Mouse (Mus musculus): ENCODE measurements around the gene Sprtn. TPM values are rescaled to one million over a fixed set of nuclear protein-coding genes. Genes with fewer than 3 reads are reported as not detected.

Gene Sprtn
- polyA plus RNA-seq, 1 experiment: 9.1 TPM

DNA sequence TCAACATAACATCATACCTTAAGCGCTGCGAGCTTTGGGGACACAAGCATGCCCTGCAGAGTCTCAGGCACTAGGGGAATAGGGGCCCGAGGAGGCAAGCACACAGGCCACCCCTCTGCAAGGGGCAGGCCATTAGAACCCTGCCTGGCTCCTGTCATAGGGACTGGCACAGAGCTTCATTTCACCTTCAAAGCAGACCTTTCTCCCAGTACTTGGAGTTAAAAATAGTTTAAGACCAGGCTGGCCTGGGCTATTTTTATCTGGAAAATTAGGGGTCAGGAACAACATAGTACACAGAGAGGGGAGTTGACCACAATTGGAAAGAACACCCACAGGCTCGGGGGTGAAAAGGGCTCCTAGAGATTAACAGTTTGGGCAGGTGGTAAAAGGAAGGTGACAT is 39.6 kb downstream of the Sprtn start:
- H3ac ChIP-seq (ENCODE audit: control insufficient read depth, insufficient read length, low read depth): no peak overlapping the region
- peaks cover 77% of the 10 kb centered on the region for H3K79me3 ChIP-seq (ENCODE audit: low read depth)
- TF ChIP-seq CTCF (IDR thresholded peaks at IDR 0.05; ENCODE audit: control insufficient read depth, insufficient read depth, insufficient read length): no peak
- TF ChIP-seq USF1 (IDR thresholded peaks at IDR 0.05; ENCODE audit: low read depth): no peak
- no peak for TF ChIP-seq FOSL1 (IDR thresholded peaks at IDR 0.05; ENCODE audit: insufficient read depth, low read length, poor library complexity, severe bottlenecking)
- TF ChIP-seq MYOG (IDR thresholded peaks at IDR 0.05; ENCODE audit: control insufficient read depth, extremely low read depth, insufficient read length): no peak
- TF ChIP-seq CEBPB (IDR thresholded peaks at IDR 0.05; ENCODE audit: low read depth): no peak
- TF ChIP-seq MYOD1 (IDR thresholded peaks at IDR 0.05; ENCODE audit: control insufficient read depth, insufficient read length, low read depth): no peak
- peaks cover 100% of the 10 kb centered on the region for H3K79me2 ChIP-seq (ENCODE audit: control insufficient read depth, insufficient read depth)
- no peaks in the 10 kb centered on the region for H3K27me3 ChIP-seq (ENCODE audit: control insufficient read depth, insufficient read depth, insufficient read length)
- H3K36me3 ChIP-seq (ENCODE audit: control insufficient read depth, insufficient read depth): peaks cover 13% of the 10 kb centered on the region
- H3K4me3 ChIP-seq (ENCODE audit: insufficient read depth, poor library complexity, severe bottlenecking): no peak overlapping the region

DNA sequence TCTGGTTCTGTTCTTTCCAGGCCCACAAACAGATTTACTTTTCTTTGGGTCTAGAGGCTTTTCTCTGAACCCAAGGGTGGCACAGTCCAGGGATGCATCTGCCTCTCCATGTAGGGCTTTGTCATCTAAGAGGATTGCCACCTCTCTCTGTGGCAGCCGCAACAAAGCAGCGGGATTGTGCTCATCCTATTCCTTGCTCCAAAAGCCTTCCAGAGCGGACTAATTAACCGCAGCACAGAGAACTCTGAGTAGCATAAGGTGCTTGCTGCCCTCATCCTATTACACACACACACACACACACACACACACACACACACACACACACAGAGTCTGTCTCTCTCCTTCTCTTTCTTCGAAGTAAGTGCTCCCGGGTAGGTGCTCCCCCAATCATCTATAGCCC is 46.1 kb downstream of the Sprtn start:
- Histone ChIP-seq H3K79me2 (ENCODE audit: control insufficient read depth, insufficient read depth) (peaks cover 100% of the 10 kb centered on the region), H3ac (ENCODE audit: control insufficient read depth, insufficient read length, low read depth) (no peak overlapping the region), H3K27me3 (ENCODE audit: control insufficient read depth, insufficient read depth, insufficient read length) (no peaks in the 10 kb centered on the region), H3K36me3 (ENCODE audit: control insufficient read depth, insufficient read depth) (peaks cover 7% of the 10 kb centered on the region), H3K79me3 (ENCODE audit: low read depth) (peaks cover 87% of the 10 kb centered on the region), H3K4me3 (ENCODE audit: insufficient read depth, poor library complexity, severe bottlenecking) (no peak overlapping the region)
- TF ChIP-seq USF1 (IDR thresholded peaks at IDR 0.05; ENCODE audit: low read depth) (no peak), CTCF (IDR thresholded peaks at IDR 0.05; ENCODE audit: control insufficient read depth, insufficient read depth, insufficient read length) (no peak), MYOG (IDR thresholded peaks at IDR 0.05; ENCODE audit: control insufficient read depth, extremely low read depth, insufficient read length) (no peak), MYOD1 (IDR thresholded peaks at IDR 0.05; ENCODE audit: control insufficient read depth, insufficient read length, low read depth) (no peak), CEBPB (IDR thresholded peaks at IDR 0.05; ENCODE audit: low read depth) (no peak), MAX (IDR thresholded peaks at IDR 0.05) (no peak), FOSL1 (IDR thresholded peaks at IDR 0.05; ENCODE audit: insufficient read depth, low read length, poor library complexity, severe bottlenecking) (no peak)

DNA sequence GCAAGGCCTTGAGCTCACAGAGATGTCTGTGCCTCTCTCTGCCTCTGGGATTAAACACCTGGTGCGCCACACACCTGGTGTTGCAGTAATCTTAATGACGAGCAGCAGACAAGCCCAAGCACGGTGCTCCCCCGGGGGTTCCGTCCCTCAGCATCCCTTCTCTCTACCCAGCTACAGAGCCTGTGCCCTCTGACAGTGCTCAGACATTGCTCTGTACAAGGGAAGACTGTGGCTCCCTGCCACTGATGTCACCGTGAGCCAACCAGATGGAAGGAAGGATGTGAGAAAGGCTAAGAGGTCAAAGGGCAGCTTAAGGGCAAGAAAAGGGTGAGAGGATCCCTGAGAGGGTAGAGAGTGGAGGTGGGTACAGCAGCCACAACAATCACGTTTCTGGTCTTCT is 46.7 kb downstream of the Sprtn start:
- Histone ChIP-seq H3ac (ENCODE audit: control insufficient read depth, insufficient read length, low read depth) (no peak overlapping the region), H3K36me3 (ENCODE audit: control insufficient read depth, insufficient read depth) (peaks cover 3% of the 10 kb centered on the region), H3K27me3 (ENCODE audit: control insufficient read depth, insufficient read depth, insufficient read length) (no peaks in the 10 kb centered on the region), H3K79me2 (ENCODE audit: control insufficient read depth, insufficient read depth) (peaks cover 94% of the 10 kb centered on the region), H3K4me3 (ENCODE audit: insufficient read depth, poor library complexity, severe bottlenecking) (no peak overlapping the region), H3K79me3 (ENCODE audit: low read depth) (peaks cover 82% of the 10 kb centered on the region)
- TF ChIP-seq MYOD1 (IDR thresholded peaks at IDR 0.05; ENCODE audit: control insufficient read depth, insufficient read length, low read depth): no peak
- no peak for TF ChIP-seq MAX (IDR thresholded peaks at IDR 0.05)
- TF ChIP-seq USF1 (IDR thresholded peaks at IDR 0.05; ENCODE audit: low read depth): no peak
- TF ChIP-seq FOSL1 (IDR thresholded peaks at IDR 0.05; ENCODE audit: insufficient read depth, low read length, poor library complexity, severe bottlenecking): no peak
- TF ChIP-seq CTCF (IDR thresholded peaks at IDR 0.05; ENCODE audit: control insufficient read depth, insufficient read depth, insufficient read length): no peak
- no peak for TF ChIP-seq MYOG (IDR thresholded peaks at IDR 0.05; ENCODE audit: control insufficient read depth, extremely low read depth, insufficient read length)
- TF ChIP-seq CEBPB (IDR thresholded peaks at IDR 0.05; ENCODE audit: low read depth): no peak

DNA sequence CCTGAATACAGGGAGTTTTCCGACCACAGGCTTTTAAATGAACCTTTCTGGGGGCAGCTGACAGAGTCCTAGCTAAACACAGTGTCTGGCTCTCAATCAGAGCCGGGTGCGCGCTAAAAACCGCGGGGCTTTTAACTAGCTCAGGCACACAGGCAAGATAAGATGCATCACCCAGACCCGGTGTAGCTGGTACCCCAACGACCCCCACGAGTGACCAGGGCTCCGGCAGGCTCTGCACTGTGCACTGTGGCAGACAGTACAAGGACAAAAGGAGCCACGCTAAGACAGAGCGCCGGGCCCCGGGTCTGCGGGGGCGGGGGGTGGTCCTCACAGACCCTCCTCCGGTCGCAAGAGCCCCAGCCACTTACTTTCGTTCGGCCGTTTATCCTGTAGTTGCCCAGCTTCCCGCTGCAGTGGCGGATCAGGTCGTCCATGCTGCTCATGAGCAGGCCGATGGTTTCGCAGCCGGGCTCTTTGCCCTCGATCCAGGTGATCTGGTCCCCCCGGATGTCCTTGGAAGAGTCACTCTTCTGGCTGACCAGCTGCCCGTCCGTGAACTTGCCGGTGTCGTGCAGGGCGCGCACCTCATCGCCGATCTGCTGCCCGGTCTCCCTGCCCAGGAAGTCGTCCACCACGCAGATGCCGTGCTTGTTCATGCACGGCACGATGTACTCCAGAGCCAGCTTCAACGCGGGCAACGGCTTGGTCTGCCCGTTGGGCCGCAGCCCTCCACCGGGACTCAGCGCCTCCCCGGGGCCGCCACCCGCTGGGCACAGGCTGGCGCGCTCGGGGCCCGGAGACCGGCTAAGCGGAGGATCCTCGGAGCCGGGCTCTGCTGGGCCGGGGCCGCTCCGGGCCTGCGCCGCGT is 50.4 kb downstream of the Sprtn start:
- peak overlapping the region; percentile 83 for H3K4me3 ChIP-seq (ENCODE audit: insufficient read depth, poor library complexity, severe bottlenecking)
- H3K79me2 ChIP-seq (ENCODE audit: control insufficient read depth, insufficient read depth): peaks cover 70% of the 10 kb centered on the region
- TF ChIP-seq MAX (IDR thresholded peaks at IDR 0.05) (no peak), CTCF (IDR thresholded peaks at IDR 0.05; ENCODE audit: control insufficient read depth, insufficient read depth, insufficient read length) (no peak), CEBPB (IDR thresholded peaks at IDR 0.05; ENCODE audit: low read depth) (no peak), USF1 (IDR thresholded peaks at IDR 0.05; ENCODE audit: low read depth) (no peak)
- peak overlapping the region; percentile 74 for H3ac ChIP-seq (ENCODE audit: control insufficient read depth, insufficient read length, low read depth)
- H3K79me3 ChIP-seq (ENCODE audit: low read depth): peaks cover 50% of the 10 kb centered on the region
- no peaks in the 10 kb centered on the region for H3K27me3 ChIP-seq (ENCODE audit: control insufficient read depth, insufficient read depth, insufficient read length)
- no peaks in the 10 kb centered on the region for H3K36me3 ChIP-seq (ENCODE audit: control insufficient read depth, insufficient read depth)

DNA sequence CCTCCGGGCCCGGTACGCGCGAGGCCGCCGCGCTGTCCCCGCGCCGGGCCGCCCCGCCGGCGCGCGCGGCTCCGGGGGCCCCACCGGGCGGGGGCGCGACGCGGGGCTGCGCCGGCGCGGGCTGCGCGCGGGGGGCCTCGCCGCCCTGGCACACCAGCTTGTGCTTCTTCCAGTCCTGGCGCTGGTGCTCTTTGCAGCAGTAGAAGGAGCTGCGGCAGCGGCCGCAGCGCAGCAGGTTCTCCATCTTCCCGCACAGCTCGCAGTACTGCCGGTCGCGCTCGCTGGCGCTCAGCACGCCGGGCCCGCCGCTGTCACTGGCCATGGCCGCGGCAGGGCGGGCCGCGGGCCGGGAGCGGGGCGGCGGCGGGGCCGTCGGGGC is 51.0 kb downstream of the Sprtn start:
- TF ChIP-seq MYOD1 (IDR thresholded peaks at IDR 0.05; ENCODE audit: control insufficient read depth, insufficient read length, low read depth) (no peak), MYOG (IDR thresholded peaks at IDR 0.05; ENCODE audit: control insufficient read depth, extremely low read depth, insufficient read length) (no peak), USF1 (IDR thresholded peaks at IDR 0.05; ENCODE audit: low read depth) (no peak), CTCF (IDR thresholded peaks at IDR 0.05; ENCODE audit: control insufficient read depth, insufficient read depth, insufficient read length) (no peak), MAX (IDR thresholded peaks at IDR 0.05) (no peak), CEBPB (IDR thresholded peaks at IDR 0.05; ENCODE audit: low read depth) (no peak), FOSL1 (IDR thresholded peaks at IDR 0.05; ENCODE audit: insufficient read depth, low read length, poor library complexity, severe bottlenecking) (no peak)
- Histone ChIP-seq H3K79me3 (ENCODE audit: low read depth) (peaks cover 44% of the 10 kb centered on the region), H3K79me2 (ENCODE audit: control insufficient read depth, insufficient read depth) (peaks cover 64% of the 10 kb centered on the region), H3K4me3 (ENCODE audit: insufficient read depth, poor library complexity, severe bottlenecking) (peak overlapping the region; percentile 83), H3ac (ENCODE audit: control insufficient read depth, insufficient read length, low read depth) (peak overlapping the region; percentile 74), H3K36me3 (ENCODE audit: control insufficient read depth, insufficient read depth) (no peaks in the 10 kb centered on the region), H3K27me3 (ENCODE audit: control insufficient read depth, insufficient read depth, insufficient read length) (no peaks in the 10 kb centered on the region)
